ENCODE assay signal across 16 mouse cellular contexts in the genomic region with DNA sequence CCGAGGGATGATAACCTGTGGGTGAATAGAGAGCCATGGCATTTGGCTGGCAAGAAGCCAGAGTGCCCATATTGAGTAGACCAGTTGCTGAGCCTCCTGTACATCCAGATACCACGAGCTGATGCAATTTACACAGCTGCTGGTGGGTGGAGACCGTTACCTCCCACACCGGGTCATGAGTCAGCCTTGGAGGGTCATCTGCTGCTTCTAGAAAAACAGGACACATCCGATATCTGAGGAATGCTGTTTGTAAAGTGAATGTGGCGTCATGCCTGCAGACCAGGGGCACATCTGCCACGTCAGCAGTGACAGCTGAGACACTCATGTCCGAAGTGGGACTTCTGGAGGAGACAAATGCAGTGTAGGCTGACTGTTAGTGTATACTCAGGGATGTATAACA. TPM values are rescaled to one million over a fixed set of nuclear protein-coding genes. Genes with fewer than 3 reads are reported as not detected.
DNase-seq lines count a peak whose midpoint lies in the region; ATAC-seq and TF ChIP-seq lines count a peak whose summit lies in the region.
"Had no signal": no experiment of that assay in that cellular context is flagged by ENCODE, and none has a peak within 500 bp of the region (broad histone marks: within the 10 kb centered on the region; RNA-seq: fewer than 3 reads in every experiment).

No protein-coding gene starts in this region.

- no peak for TF ChIP-seq POLR2A in limb, embryonic 14.5 days (IDR thresholded peaks at IDR 0.05; ENCODE audit: borderline replicate concordance, extremely low read depth, insufficient read depth, insufficient read length)
- peak; percentile 52 for TF ChIP-seq POLR2A in myocyte (IDR thresholded peaks at IDR 0.05; ENCODE audit: insufficient read length, low read depth)

- peaks cover 11% of the 10 kb centered on the region for H3K4me1 ChIP-seq in limb, embryonic 14.5 days (ENCODE audit: control insufficient read depth, insufficient read depth, low read length)
- H3K4me1 ChIP-seq in limb, embryonic 10.5 days, result peaks cover 14% of the 10 kb centered on the region

- H3K9ac ChIP-seq in limb, embryonic 14.5 days (ENCODE audit: low read depth, low read length, severe bottlenecking), result no peak overlapping the region
- H3K9ac ChIP-seq: hindbrain, embryonic 15.5 days; liver, embryonic 15.5 days; neural tube, embryonic 15.5 days had no signal

- H3K27ac ChIP-seq in limb, embryonic 14.5 days (replicated peaks; ENCODE audit: low read depth, low read length), result no peak overlapping the region
- H3K27ac ChIP-seq in limb, embryonic 10.5 days, result no peak overlapping the region
- H3K27ac ChIP-seq in left cerebral cortex, adult 2 months, result no peak overlapping the region
- H3K27ac ChIP-seq: hindbrain, embryonic 15.5 days; layer of hippocampus, adult 2 months; liver, embryonic 15.5 days; neural tube, embryonic 15.5 days had no signal

- no peaks in the 10 kb centered on the region for H3K9me3 ChIP-seq in limb, embryonic 14.5 days (ENCODE audit: control insufficient read depth, low read length)
- H3K9me3 ChIP-seq in limb, embryonic 10.5 days (replicated peaks), result no peaks in the 10 kb centered on the region
- H3K9me3 ChIP-seq: hindbrain, embryonic 15.5 days; liver, embryonic 15.5 days; neural tube, embryonic 15.5 days had no signal

- peaks cover 12% of the 10 kb centered on the region for H3K27me3 ChIP-seq in limb, embryonic 14.5 days (ENCODE audit: control insufficient read depth, insufficient read depth, low read length)
- peaks cover 27% of the 10 kb centered on the region for H3K27me3 ChIP-seq in limb, embryonic 10.5 days (ENCODE audit: low read depth, poor library complexity, severe bottlenecking)
- no peaks in the 10 kb centered on the region for H3K27me3 ChIP-seq in myocyte (ENCODE audit: control insufficient read depth, insufficient read depth, insufficient read length)

- DNase-seq in embryo, embryonic 9.5 days (ENCODE audit: extremely low spot score), result peak; percentile 6
- no peak for DNase-seq in embryo, embryonic 11 days
- peak; percentile 16 for DNase-seq in limb, embryonic 14.5 days (ENCODE audit: low spot score)
- DNase-seq in limb, embryonic 10.5 days (ENCODE audit: low spot score), result no peak
- DNase-seq in NIH3T3 (ENCODE audit: low read depth), result peak; percentile 59
- DNase-seq in left cerebral cortex, adult 2 months (ENCODE audit: extremely low spot score in 1 of 2, low spot score in 2 of 2), result no peak
- DNase-seq in cerebellum, adult 11-12 months, result no peak
- DNase-seq: cerebellum, postnatal 36 days; kidney, adult 8-10 months; lung, postnatal 36 days had no signal

- H3K36me3 ChIP-seq in limb, embryonic 14.5 days (ENCODE audit: control insufficient read depth, insufficient read depth, low read length), result no peaks in the 10 kb centered on the region
- no peaks in the 10 kb centered on the region for H3K36me3 ChIP-seq in limb, embryonic 10.5 days
- peaks cover 15% of the 10 kb centered on the region for H3K36me3 ChIP-seq in myocyte (ENCODE audit: control insufficient read depth, insufficient read depth)
- H3K36me3 ChIP-seq: hindbrain, embryonic 15.5 days; liver, embryonic 15.5 days; neural tube, embryonic 15.5 days had no signal

- intact Hi-C loops in left cerebral cortex, adult 2 months (cut with DNase I), result no loop called here

- H3K4me2 ChIP-seq in limb, embryonic 14.5 days (replicated peaks; ENCODE audit: low read depth, low read length, severe bottlenecking), result no peak overlapping the region
- peak overlapping the region; percentile 72 for H3K4me2 ChIP-seq in myocyte (ENCODE audit: low read depth)
- H3K4me2 ChIP-seq: hindbrain, embryonic 15.5 days; liver, embryonic 15.5 days; neural tube, embryonic 15.5 days had no signal

- H3K4me3 ChIP-seq in limb, embryonic 14.5 days (replicated peaks; ENCODE audit: low read length), result no peak overlapping the region
- H3K4me3 ChIP-seq in limb, embryonic 10.5 days, result no peak overlapping the region
- H3K4me3 ChIP-seq in myocyte, result peak overlapping the region; percentile 82
- H3K4me3 ChIP-seq in left cerebral cortex, adult 2 months, result no peak overlapping the region
- H3K4me3 ChIP-seq: erythroblast, embryonic 14.5 days; hindbrain, embryonic 15.5 days; layer of hippocampus, adult 2 months; liver, embryonic 15.5 days; neural tube, embryonic 15.5 days had no signal

- WGBS in limb, embryonic 14.5 days, result 65% methylated on average over 8 of the region's 8 CpGs
- WGBS in limb, embryonic 10.5 days, result 69% methylated on average over 8 of the region's 8 CpGs

- no peak for ATAC-seq in limb, embryonic 14.5 days (ENCODE audit: low FRiP score, low read depth)

- H3ac ChIP-seq in myocyte (ENCODE audit: control insufficient read depth, insufficient read length), result no peak overlapping the region

- H3K79me2 ChIP-seq in myocyte (ENCODE audit: control insufficient read depth, insufficient read depth), result peaks cover 81% of the 10 kb centered on the region

- no peak for TF ChIP-seq CTCF in left cerebral cortex, adult 2 months (IDR thresholded peaks at IDR 0.05)

TF ChIP-seq in myocyte, 11 proteins besides CTCF, POLR2A, EP300 and RAD21:
- TF ChIP-seq MAX (IDR thresholded peaks at IDR 0.05; ENCODE audit: low read depth) (peak; percentile 31), USF1 (IDR thresholded peaks at IDR 0.05; ENCODE audit: low read depth) (no peak), TCF12 (IDR thresholded peaks at IDR 0.05; ENCODE audit: insufficient read depth, poor library complexity, severe bottlenecking) (peak; percentile 98), MYOG (IDR thresholded peaks at IDR 0.05; ENCODE audit: control insufficient read depth in 1 of 3, insufficient read depth in 1 of 3, insufficient read length in 2 of 3, low read depth in 2 of 3) (peak; percentile 94 to 97 (median 96)), TCF3 (IDR thresholded peaks at IDR 0.05; ENCODE audit: insufficient read length, low read depth) (peak; percentile 80), SRF (IDR thresholded peaks at IDR 0.05; ENCODE audit: control insufficient read depth, insufficient read length, low read depth) (peak; percentile 68), REST (IDR thresholded peaks at IDR 0.05; ENCODE audit: insufficient read depth, insufficient read length) (no peak), POLR2AphosphoS2 (IDR thresholded peaks at IDR 0.05; ENCODE audit: insufficient read length, low read depth) (peak; percentile 17), E2F4 (IDR thresholded peaks at IDR 0.05; ENCODE audit: insufficient read depth) (no peak), MYOD1 (IDR thresholded peaks at IDR 0.05; ENCODE audit: control insufficient read depth in 1 of 3, insufficient read length in 2 of 3, low read depth in 2 of 3) (peak; percentile 50 to 98 (median 95)), CEBPB (IDR thresholded peaks at IDR 0.05; ENCODE audit: insufficient read depth, poor library complexity, severe bottlenecking) (peak; percentile 94)

RNA-seq across cellular contexts. Expression of a gene that starts 3.6 kb away (rescaled TPM):
- 1.7 and 2.1 TPM in 2 replicates for polyA plus RNA-seq in limb, embryonic 14.5 days (2012; rRNA removed)
- polyA plus RNA-seq in limb, embryonic 14.5 days (2014; fragmentation: Nextera tagmentation; extraction: Ambion mirVana), result 1.9 and 2.3 TPM in 2 replicates
- polyA plus RNA-seq in limb, embryonic 10.5 days (2016; fragmentation: Nextera tagmentation; extraction: Ambion mirVana), result 0.21 and 0.28 TPM in 2 replicates
- 61.8 TPM for polyA plus RNA-seq in myocyte (2012; fragmentation: generic; extraction: Trizol)
- 10 to 100 TPM; 81.4 to 82.2 TPM for total RNA-seq in left cerebral cortex, adult 2 months (2021)
- polyA plus RNA-seq: erythroblast, embryonic 14.5 days had no signal

Comparison
In these comparisons a context has a peak if more than half of its experiments do, and no peak if none do; other contexts are left out.
1. DNase-seq: peak in embryo, embryonic 9.5 days (single experiment), limb, embryonic 14.5 days (single experiment) and NIH3T3 (single experiment); none in embryo, embryonic 11 days (single experiment), limb, embryonic 10.5 days (single experiment), left cerebral cortex, adult 2 months (0 of 2) and cerebellum, adult 11-12 months (single experiment).
2. RNA of a gene that starts 3.6 kb away (polyA plus RNA-seq): 61.8 TPM in myocyte (single experiment); 1.7 to 2.3 TPM in limb, embryonic 14.5 days and 0.21 to 0.28 TPM in limb, embryonic 10.5 days; every median in the first group is over 10 times any median in the second.